Mouse (Mus musculus) stomach, embryonic 14.5 days (tissue): ENCODE data around the gene Cd44. TPM values are rescaled to one million over a fixed set of nuclear protein-coding genes. Genes with fewer than 3 reads are reported as not detected.

Experiments used
- ATAC-seq: fragments of 200-750 bp; cut with Nextera tagmentation; 2 replicates; pipeline ENCODE4 v1.8.0; 2017; ENCODE audit warnings: low read depth, moderate TSS enrichment; ENCODE audit not compliant: insufficient number of reproducible peaks, insufficient read depth, low FRiP score
- H3K27ac ChIP-seq: fragments of 300-500 bp; sonication (generic); 2 replicates; pipeline ENCODE4 v1.5.1; 2014; ENCODE audit warnings: mild to moderate bottlenecking, low read length, moderate library complexity, mixed read lengths
- H3K27me3 ChIP-seq: fragments of 300-500 bp; sonication (generic); 2 replicates; pipeline ENCODE4 v1.6.1; 2014; ENCODE audit warnings: low read length, control low read depth, mixed read lengths; ENCODE audit not compliant: control insufficient read depth, insufficient read depth
- H3K36me3 ChIP-seq: fragments of 300-500 bp; sonication (generic); 2 replicates; pipeline ENCODE4 v1.6.1; 2014; ENCODE audit warnings: mild to moderate bottlenecking, control low read depth, low read length, moderate library complexity, mixed read lengths; ENCODE audit not compliant: control insufficient read depth, insufficient read depth
- H3K4me1 ChIP-seq: fragments of 300-500 bp; sonication (generic); 2 replicates; pipeline ENCODE4 v1.6.1; 2014; ENCODE audit warnings: low read length, control low read depth, mixed read lengths; ENCODE audit not compliant: control insufficient read depth, insufficient read depth
- H3K4me2 ChIP-seq: fragments of 300-500 bp; sonication (generic); replicated peaks from 2 replicates; pipeline ENCODE4 v1.6.1; 2014; ENCODE audit warnings: low read depth, low read length, control low read depth
- H3K4me3 ChIP-seq: fragments of 300-500 bp; sonication (generic); 2 replicates; pipeline ENCODE4 v1.5.1; 2014; ENCODE audit warnings: low read depth, low read length, control low read depth
- H3K9ac ChIP-seq: fragments of 300-500 bp; sonication (generic); replicated peaks from 2 replicates; pipeline ENCODE4 v1.6.1; 2014; ENCODE audit warnings: low read depth, mild to moderate bottlenecking, control low read depth, low read length, moderate library complexity, mixed read lengths
- H3K9me3 ChIP-seq: fragments of 300-500 bp; sonication (generic); 2 replicates; pipeline ENCODE4 v1.6.1; 2016; ENCODE audit warnings: low read depth, low read length, control low read depth; ENCODE audit not compliant: control insufficient read depth
- WGBS: fragments of 180-500 bp; shearing (Covaris S2); extraction: QIAGEN DNeasy Blood & Tissue Kit; methylation state at CpG from one replicate; pipeline ENCODE4 v1.1.7; 2014; 5-methylcytosine and 5-hydroxymethylcytosine counted together
- polyA plus RNA-seq: library from polyadenylated mRNA; unstranded; fragments of >200 nt; fragmentation: Nextera tagmentation; extraction: Ambion mirVana; gene quantifications from 2 replicates; pipeline ENCODE4 v1.2.1, GENCODE M21; 2014

Gene Cd44
- polyA plus RNA-seq, 1 experiment from 2014 or later: 11.3 TPM

DNA sequence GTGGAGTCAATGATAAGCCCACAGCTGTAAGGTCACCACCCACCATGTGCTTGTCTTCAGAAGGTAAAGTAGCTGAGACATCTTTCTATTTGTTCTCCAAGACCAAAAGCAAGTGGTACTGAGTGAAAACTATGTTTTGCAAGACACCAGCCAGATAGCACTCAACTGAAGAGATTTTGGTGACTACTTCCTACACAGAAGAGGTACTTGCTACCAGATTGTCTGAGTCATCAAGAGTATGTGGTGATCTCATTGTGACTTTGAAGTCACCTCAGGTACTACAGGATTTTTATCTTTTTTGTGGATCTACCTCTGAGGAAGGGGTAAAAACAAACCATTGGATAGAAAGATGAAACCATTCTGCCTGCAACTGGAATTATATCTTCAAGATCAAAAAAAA is 69.9 kb downstream of the Cd44 start:
- no peaks in the 10 kb centered on the region for H3K4me1 ChIP-seq
- ATAC-seq: no peak
- H3K27ac ChIP-seq: no peak overlapping the region
- H3K9me3 ChIP-seq: no peaks in the 10 kb centered on the region
- no peaks in the 10 kb centered on the region for H3K27me3 ChIP-seq
- no peak overlapping the region for H3K4me3 ChIP-seq
- no peak overlapping the region for H3K4me2 ChIP-seq
- no peak overlapping the region for H3K9ac ChIP-seq
- H3K36me3 ChIP-seq: no peaks in the 10 kb centered on the region

DNA sequence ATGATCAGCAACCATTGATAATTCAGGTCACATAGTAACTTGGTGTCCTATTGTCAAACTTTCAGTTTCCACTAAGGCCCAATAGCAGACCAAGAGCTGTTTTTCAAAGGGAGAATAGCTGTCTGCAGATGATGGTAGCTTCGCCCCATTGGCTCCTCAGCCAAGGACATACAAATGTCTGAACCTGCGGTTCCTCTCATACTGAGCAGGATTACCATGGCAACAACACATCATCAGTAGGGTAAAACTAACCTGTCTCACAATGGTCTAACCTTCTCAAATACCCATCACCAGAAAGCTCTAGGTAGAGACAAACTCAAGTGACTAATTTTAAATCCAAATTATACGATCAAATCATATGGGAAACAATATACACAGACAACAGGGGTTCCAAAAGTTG is 72.3 kb downstream of the Cd44 start:
- Histone ChIP-seq H3K36me3 (no peaks in the 10 kb centered on the region), H3K27ac (no peak overlapping the region), H3K4me2 (no peak overlapping the region), H3K9ac (no peak overlapping the region), H3K27me3 (no peaks in the 10 kb centered on the region), H3K4me3 (no peak overlapping the region), H3K4me1 (no peaks in the 10 kb centered on the region), H3K9me3 (no peaks in the 10 kb centered on the region)
- WGBS: 76% methylated on average over 3 of the region's 3 CpGs
- peak; percentile 79; the same call in 1 of the 2 replicates for ATAC-seq

DNA sequence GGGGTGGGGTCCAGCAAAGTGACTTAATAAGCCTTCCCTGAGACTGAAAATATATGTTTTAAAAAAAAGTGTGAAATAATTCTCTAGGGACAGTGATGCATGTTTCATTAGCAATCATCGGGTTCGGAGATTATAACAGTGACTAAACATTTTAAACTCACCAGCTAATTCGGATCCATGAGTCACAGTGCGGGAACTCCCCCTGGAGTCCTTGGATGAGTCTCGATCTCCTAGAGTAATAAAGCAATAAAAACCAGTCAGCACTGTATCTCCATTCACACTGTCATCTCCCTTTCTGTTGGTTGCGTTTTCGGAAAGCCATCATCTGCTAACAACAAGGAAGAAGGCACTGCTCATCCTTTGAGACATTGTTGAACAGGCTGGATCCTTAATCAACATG is 73.1 kb downstream of the Cd44 start:
- no peaks in the 10 kb centered on the region for H3K4me1 ChIP-seq
- no peak for ATAC-seq
- H3K36me3 ChIP-seq: no peaks in the 10 kb centered on the region
- H3K4me2 ChIP-seq: no peak overlapping the region
- WGBS: 82% methylated on average over 7 of the region's 7 CpGs
- no peak overlapping the region for H3K27ac ChIP-seq
- no peak overlapping the region for H3K4me3 ChIP-seq
- no peaks in the 10 kb centered on the region for H3K9me3 ChIP-seq
- no peaks in the 10 kb centered on the region for H3K27me3 ChIP-seq
- no peak overlapping the region for H3K9ac ChIP-seq

DNA sequence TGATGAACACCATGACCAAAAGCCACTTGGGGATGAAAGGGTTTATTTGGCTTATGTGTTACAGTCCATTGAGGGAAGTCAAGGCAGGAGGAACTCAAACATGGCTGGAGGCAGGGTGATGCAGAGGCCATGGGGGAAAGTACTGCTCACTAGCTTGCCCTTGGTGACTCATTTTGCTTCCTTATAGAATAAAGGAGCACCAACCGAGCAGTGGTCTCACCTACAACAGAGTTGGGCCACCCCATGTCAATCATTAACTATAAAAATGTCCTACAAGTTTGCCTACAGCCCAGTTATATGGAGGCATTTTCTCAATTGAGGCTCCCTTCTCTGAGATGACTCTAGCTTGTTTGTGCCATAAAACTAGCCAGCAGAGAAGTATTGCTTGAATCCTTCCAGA is 73.6 kb downstream of the Cd44 start:
- ATAC-seq: no peak
- Histone ChIP-seq H3K4me1 (no peaks in the 10 kb centered on the region), H3K9me3 (no peaks in the 10 kb centered on the region), H3K36me3 (no peaks in the 10 kb centered on the region), H3K4me3 (no peak overlapping the region), H3K27me3 (no peaks in the 10 kb centered on the region), H3K27ac (no peak overlapping the region), H3K9ac (no peak overlapping the region), H3K4me2 (no peak overlapping the region)
- 54% methylated on average over 1 of the region's 1 CpGs for WGBS

DNA sequence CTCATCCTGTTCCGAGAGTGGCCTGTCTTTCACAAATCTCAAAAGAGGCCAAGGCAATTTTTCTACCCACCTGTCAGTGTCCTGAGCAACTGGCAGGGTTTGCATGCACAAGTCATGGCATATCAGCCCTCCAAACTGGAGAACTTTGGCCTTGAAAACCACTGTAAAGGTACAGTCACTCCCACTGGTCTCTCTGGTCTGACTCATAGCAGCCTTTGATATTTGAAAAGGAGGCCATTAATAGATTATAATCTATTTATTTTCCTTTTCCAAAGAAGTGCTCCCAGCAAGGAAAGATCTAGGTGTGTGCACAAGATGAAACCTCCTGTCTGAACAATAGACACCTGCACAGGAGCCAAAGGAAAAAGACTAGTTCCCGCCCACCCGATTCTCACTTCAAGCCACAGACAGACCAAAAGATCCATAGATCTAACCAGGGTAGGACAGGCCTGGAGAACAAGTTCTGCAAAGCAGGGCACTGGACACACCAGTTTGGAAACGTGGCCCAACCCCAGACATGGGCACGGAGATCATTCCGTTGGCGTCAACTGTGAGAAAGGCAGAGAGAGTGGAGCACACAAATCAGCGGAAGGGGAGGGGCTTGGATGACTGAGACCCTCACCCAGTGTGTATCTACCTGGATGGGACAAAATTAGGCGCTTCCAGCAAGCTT is 75.4 kb downstream of the Cd44 start:
- H3K27ac ChIP-seq: no peak overlapping the region
- H3K4me1 ChIP-seq: no peaks in the 10 kb centered on the region
- no peak overlapping the region for H3K4me2 ChIP-seq
- no peaks in the 10 kb centered on the region for H3K27me3 ChIP-seq
- H3K36me3 ChIP-seq: no peaks in the 10 kb centered on the region
- 75% methylated on average over 9 of the region's 9 CpGs for WGBS
- no peak overlapping the region for H3K4me3 ChIP-seq
- peak; percentile 56; the same call in 1 of the 2 replicates for ATAC-seq
- H3K9me3 ChIP-seq: no peaks in the 10 kb centered on the region
- H3K9ac ChIP-seq: no peak overlapping the region

DNA sequence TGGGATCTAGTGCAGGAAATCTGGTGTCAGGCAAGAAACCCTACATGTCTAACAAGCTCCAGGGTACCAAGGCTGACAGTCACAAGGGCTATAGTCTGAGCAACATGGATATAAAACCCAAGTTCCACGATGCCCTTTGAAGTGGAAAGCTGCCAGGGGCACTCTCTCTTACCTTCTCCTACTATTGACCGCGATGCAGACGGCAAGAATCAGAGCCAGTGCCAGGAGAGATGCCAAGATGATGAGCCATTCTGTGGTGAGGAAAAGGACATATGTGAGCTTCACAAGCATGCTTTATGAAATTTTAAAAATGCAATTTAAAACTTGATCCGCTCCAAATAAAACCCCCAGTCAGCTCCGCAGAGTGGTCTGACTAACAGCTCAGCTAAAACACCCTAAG is 79.4 kb downstream of the Cd44 start:
- no peaks in the 10 kb centered on the region for H3K36me3 ChIP-seq
- no peak for ATAC-seq
- H3K27ac ChIP-seq: no peak overlapping the region
- no peak overlapping the region for H3K4me2 ChIP-seq
- no peaks in the 10 kb centered on the region for H3K9me3 ChIP-seq
- no peaks in the 10 kb centered on the region for H3K4me1 ChIP-seq
- H3K9ac ChIP-seq: no peak overlapping the region
- H3K4me3 ChIP-seq: no peak overlapping the region
- 90% methylated on average over 6 of the region's 6 CpGs for WGBS
- no peaks in the 10 kb centered on the region for H3K27me3 ChIP-seq

DNA sequence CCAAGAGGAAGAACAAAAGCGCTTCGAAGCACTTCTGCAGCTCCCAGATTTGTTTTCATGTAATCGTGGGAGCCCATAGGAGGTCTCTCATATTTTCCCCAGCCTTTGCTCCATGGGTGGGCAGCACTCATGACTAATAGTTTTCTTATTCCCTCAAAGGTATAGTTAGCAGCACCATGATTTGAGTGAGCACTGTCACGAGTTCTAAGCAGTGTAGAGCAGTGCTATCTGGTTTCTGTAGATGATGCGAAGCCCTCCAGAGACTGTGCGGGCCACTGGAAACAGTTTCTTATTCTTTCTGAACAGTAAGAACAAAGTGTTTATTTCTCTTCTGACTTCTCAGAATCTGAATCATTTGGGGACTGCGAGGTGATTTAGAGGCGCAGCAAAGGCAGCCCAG is 80.7 kb downstream of the Cd44 start:
- Histone ChIP-seq H3K27me3 (no peaks in the 10 kb centered on the region), H3K9ac (no peak overlapping the region), H3K27ac (no peak overlapping the region; the same call in 1 of the 2 replicates), H3K9me3 (no peaks in the 10 kb centered on the region), H3K4me3 (no peak overlapping the region), H3K4me1 (no peaks in the 10 kb centered on the region), H3K4me2 (no peak overlapping the region), H3K36me3 (no peaks in the 10 kb centered on the region)
- ATAC-seq: no peak
- 82% methylated on average over 8 of the region's 8 CpGs for WGBS

DNA sequence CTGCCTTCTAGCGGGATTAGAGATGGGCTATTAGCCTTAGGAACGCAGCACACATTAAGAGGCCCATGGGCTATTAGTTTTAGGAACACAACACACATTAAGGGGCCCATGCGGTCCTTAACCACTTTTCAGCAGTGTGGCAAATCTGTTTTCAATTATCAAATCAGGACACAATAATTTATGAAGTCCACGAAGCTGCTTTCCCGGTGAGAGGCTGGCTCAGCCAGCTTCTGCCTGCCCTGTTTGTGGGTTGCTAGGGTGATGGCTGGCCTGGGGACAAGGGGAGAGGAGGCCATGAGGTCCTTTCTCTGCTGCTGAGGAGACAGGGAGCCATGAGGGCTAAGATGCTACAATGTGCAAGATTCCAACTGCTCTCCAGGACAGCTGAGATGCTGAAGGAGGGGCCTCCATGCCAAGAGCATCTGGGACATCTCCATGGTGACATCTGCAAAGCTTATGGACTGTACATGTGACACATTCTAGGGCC is 81.2 kb downstream of the Cd44 start:
- no peak; the same call in 1 of the 2 replicates for ATAC-seq
- no peaks in the 10 kb centered on the region for H3K9me3 ChIP-seq
- H3K9ac ChIP-seq: no peak overlapping the region
- no peaks in the 10 kb centered on the region for H3K36me3 ChIP-seq
- H3K4me1 ChIP-seq: no peaks in the 10 kb centered on the region
- no peak overlapping the region for H3K4me2 ChIP-seq
- no peak overlapping the region for H3K27ac ChIP-seq
- 77% methylated on average over 5 of the region's 5 CpGs for WGBS
- H3K27me3 ChIP-seq: no peaks in the 10 kb centered on the region
- no peak overlapping the region for H3K4me3 ChIP-seq

DNA sequence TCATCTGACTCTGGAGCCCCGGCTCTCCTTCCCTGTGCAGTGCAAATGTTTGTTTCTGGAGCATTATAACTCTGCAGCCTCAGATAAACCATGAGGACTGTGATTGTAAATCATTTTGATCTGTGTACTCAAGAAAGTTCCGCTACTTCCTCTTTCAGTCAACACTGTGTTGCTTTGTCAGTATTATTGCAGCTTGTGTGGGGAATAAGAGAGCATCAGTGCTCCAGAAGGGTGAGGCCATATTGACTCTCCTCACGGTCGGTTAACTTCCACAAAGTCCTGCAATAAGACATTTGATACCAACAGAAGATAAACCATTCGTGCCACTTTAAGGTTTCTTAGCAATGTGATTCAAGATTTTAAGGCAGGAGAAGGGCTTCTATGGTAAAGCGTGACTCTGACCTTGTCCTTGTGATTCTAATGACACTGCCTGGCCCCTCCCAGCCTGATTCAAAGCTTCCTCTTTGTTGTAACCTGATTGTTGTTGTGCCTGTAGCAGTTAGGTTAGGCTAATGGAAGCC is 86.1 kb downstream of the Cd44 start:
- H3K4me3 ChIP-seq: no peak overlapping the region
- 25% methylated on average over 6 of the region's 6 CpGs for WGBS
- H3K27me3 ChIP-seq: no peaks in the 10 kb centered on the region
- H3K9ac ChIP-seq: no peak overlapping the region
- peak; percentile 82 for ATAC-seq
- H3K36me3 ChIP-seq: no peaks in the 10 kb centered on the region
- no peaks in the 10 kb centered on the region for H3K4me1 ChIP-seq
- H3K4me2 ChIP-seq: no peak overlapping the region
- no peaks in the 10 kb centered on the region for H3K9me3 ChIP-seq
- no peak overlapping the region for H3K27ac ChIP-seq
